Mouse (Mus musculus) megakaryocyte, embryonic 14.5 days (primary cell): ENCODE data around the gene Sag.

ENCODE experiments used
- FLI1 ChIP-seq: IDR thresholded peaks from 2 replicates; pipeline ENCODE4 v1.6.1; 2012; ENCODE audit warnings: low read length, inconsistent platforms, mixed read lengths
- GATA1 ChIP-seq: IDR thresholded peaks from 3 replicates; pipeline ENCODE4 v1.6.1; 2012; ENCODE audit warnings: mixed read lengths, low read length, inconsistent platforms, borderline replicate concordance

- TF ChIP-seq GATA1: no peak
- no peak for TF ChIP-seq FLI1
Measured at GRCm38 (mm10) chr1:87811391-87811790, 7.9 kb downstream of the Sag start.
